Comparison of ENCODE assay signal across 8 mouse cellular contexts in genomic region chr6:91411369-91411981, GRCm38 (mm10). TPM values are rescaled to one million over a fixed set of nuclear protein-coding genes. Genes with fewer than 3 reads are reported as not detected.
DNase-seq lines count a peak whose midpoint lies in the region; ATAC-seq and TF ChIP-seq lines count a peak whose summit lies in the region.

No protein-coding gene starts in this region.

- H3K27ac ChIP-seq in cerebellum, adult 2 months (ENCODE audit: insufficient read depth, low read length): peak overlapping the region; percentile 99
- peak overlapping the region; percentile 50 for H3K27ac ChIP-seq in hindbrain, embryonic 15.5 days (replicated peaks)
- H3K27ac ChIP-seq in lung, postnatal 0 days (ENCODE audit: low read length): peak overlapping the region; percentile 9; the same call in 1 of the 2 replicates

- WGBS in cerebellum, adult 2 months: under 1% methylated on average over 42 of the region's 47 CpGs
- under 1% methylated on average over 33 of the region's 47 CpGs for WGBS in hindbrain, embryonic 15.5 days
- 1% methylated on average over 21 of the region's 47 CpGs for WGBS in lung, postnatal 0 days

- peaks cover 18% of the 10 kb centered on the region for H3K4me1 ChIP-seq in cerebellum, adult 2 months (ENCODE audit: control insufficient read depth, insufficient read depth, low read length)
- peaks cover 26% of the 10 kb centered on the region for H3K4me1 ChIP-seq in hindbrain, embryonic 15.5 days (replicated peaks)
- H3K4me1 ChIP-seq in lung, postnatal 0 days (ENCODE audit: insufficient read depth, low read depth, low read length): peaks cover 4% of the 10 kb centered on the region; the same call in 1 of the 2 replicates

- peak; percentile 84 for DNase-seq in R1 (ENCODE audit: low read depth, low spot score)
- DNase-seq in cerebellum, adult 2 months: peak; percentile 93 to 96
- DNase-seq in forelimb bud, embryonic 11.5 days (ENCODE audit: low read depth, low spot score): peak; percentile 57
- peak; percentile 84 to 93 for DNase-seq in layer of hippocampus, postnatal 25 days (ENCODE audit: extremely low spot score in 1 of 2, low spot score in 1 of 2)
- DNase-seq in lung, postnatal 0 days (ENCODE audit: low spot score): peak; percentile 73
- DNase-seq in retina, postnatal 7 days (ENCODE audit: low read depth, low spot score): peak; percentile 52
- peak; percentile 72 for DNase-seq in urinary bladder, postnatal 25 days (ENCODE audit: low spot score)

- H3K9ac ChIP-seq in hindbrain, embryonic 15.5 days: peak overlapping the region; percentile 52
- no peak overlapping the region for H3K9ac ChIP-seq in lung, postnatal 0 days (replicated peaks; ENCODE audit: low read depth)

- peak; percentile 70 for ATAC-seq in hindbrain, embryonic 15.5 days (ENCODE audit: low FRiP score, low read depth)
- ATAC-seq in lung, postnatal 0 days: peak; percentile 47

- TF ChIP-seq EP300 in lung, postnatal 0 days (IDR thresholded peaks at IDR 0.05): no peak

- TF ChIP-seq POLR2A in cerebellum, adult 2 months (IDR thresholded peaks at IDR 0.05; ENCODE audit: borderline replicate concordance, insufficient read depth, low read length): peak; percentile 49; the same call in 1 of the 2 replicates

- peak; percentile 100 for TF ChIP-seq CTCF in cerebellum, adult 2 months (IDR thresholded peaks at IDR 0.05; ENCODE audit: borderline replicate concordance, insufficient read depth, low read depth, low read length)
- TF ChIP-seq CTCF in lung, postnatal 0 days (IDR thresholded peaks at IDR 0.05): peak; percentile 94

- H3K4me3 ChIP-seq in cerebellum, adult 2 months (replicated peaks; ENCODE audit: insufficient read depth, low read depth, low read length): peak overlapping the region; percentile 69
- peak overlapping the region; percentile 53 for H3K4me3 ChIP-seq in hindbrain, embryonic 15.5 days
- H3K4me3 ChIP-seq in lung, postnatal 0 days (ENCODE audit: low read depth, low read length): peak overlapping the region; percentile 45

- peak overlapping the region; percentile 96 for H3K4me2 ChIP-seq in hindbrain, embryonic 15.5 days
- peak overlapping the region; percentile 79 for H3K4me2 ChIP-seq in lung, postnatal 0 days (replicated peaks; ENCODE audit: low read depth, low read length)

- H3K9me3 ChIP-seq in hindbrain, embryonic 15.5 days: no peaks in the 10 kb centered on the region
- H3K9me3 ChIP-seq in lung, postnatal 0 days (ENCODE audit: low read length): no peaks in the 10 kb centered on the region

- no peaks in the 10 kb centered on the region for H3K27me3 ChIP-seq in cerebellum, adult 2 months (ENCODE audit: control insufficient read depth, insufficient read depth, low read length)
- peaks cover 33% of the 10 kb centered on the region for H3K27me3 ChIP-seq in hindbrain, embryonic 15.5 days
- peaks cover 44% of the 10 kb centered on the region for H3K27me3 ChIP-seq in lung, postnatal 0 days (replicated peaks; ENCODE audit: insufficient read depth, low read length)

- no peaks in the 10 kb centered on the region for H3K36me3 ChIP-seq in hindbrain, embryonic 15.5 days
- no peaks in the 10 kb centered on the region for H3K36me3 ChIP-seq in lung, postnatal 0 days (ENCODE audit: insufficient read depth, low read length)

RNA-seq across cellular contexts. Expression of gene Wnt7a, which starts 0.3 kb away (rescaled TPM):
- polyA plus RNA-seq in cerebellum, adult 2 months (2012; rRNA removed): 40.7 and 47.2 TPM in 2 replicates
- polyA plus RNA-seq in hindbrain, embryonic 15.5 days (2015; fragmentation: Nextera tagmentation; extraction: Ambion mirVana): 10.1 and 11.0 TPM in 2 replicates
- 10 to 100 TPM; 22.4 to 30.8 TPM for total RNA-seq in layer of hippocampus, postnatal 25 days (2021)
- 7.8 and 8.9 TPM in 2 replicates for polyA plus RNA-seq in lung, postnatal 0 days (2015; fragmentation: Nextera tagmentation; extraction: Ambion mirVana)

Comparison
In these comparisons a context has a peak if more than half of its experiments do, and no peak if none do; other contexts are left out.
1. Peak in every context shown above with its lines: DNase-seq, ATAC-seq, H3K4me3 ChIP-seq and H3K27ac ChIP-seq.
2. H3K27ac ChIP-seq: peak in every context shown above with its lines; median percentile 99 in cerebellum, adult 2 months; 50 in hindbrain, embryonic 15.5 days; 9 in lung, postnatal 0 days.